Mouse (Mus musculus): Measurements from ENCODE around the gene Ccnh. TPM values are rescaled to one million over a fixed set of nuclear protein-coding genes. Genes with fewer than 3 reads are reported as not detected.

Gene Ccnh
- polyA plus RNA-seq, 1 experiment from 2014 or later = 98.0 TPM

- WGBS = 97% methylated on average over 6 of the region's 6 CpGs
- ATAC-seq = no peak
- Histone ChIP-seq H3K36me3 (ENCODE audit: control insufficient read depth, insufficient read depth, low read length) (peaks cover 10% of the 10 kb centered on the region), H3K9me3 (ENCODE audit: control insufficient read depth, low read length) (no peaks in the 10 kb centered on the region), H3K4me2 (ENCODE audit: low read length) (no peak overlapping the region), H3K27me3 (replicated peaks; ENCODE audit: control insufficient read depth, insufficient read depth, low read length) (no peaks in the 10 kb centered on the region), H3K9ac (ENCODE audit: low read depth, low read length) (no peak overlapping the region), H3K27ac (ENCODE audit: low read depth, low read length) (no peak overlapping the region), H3K4me3 (ENCODE audit: low read length) (no peak overlapping the region), H3K4me1 (ENCODE audit: control insufficient read depth, insufficient read depth, low read depth, low read length) (no peaks in the 10 kb centered on the region)
These were observed 19.4 kb downstream of the Ccnh start for GRCm38 (mm10) chr13:85208656-85209055.

- H3K27ac ChIP-seq (ENCODE audit: low read depth, low read length) = no peak overlapping the region
- no peaks in the 10 kb centered on the region for H3K9me3 ChIP-seq (ENCODE audit: control insufficient read depth, low read length)
- peaks cover 15% of the 10 kb centered on the region for H3K36me3 ChIP-seq (ENCODE audit: control insufficient read depth, insufficient read depth, low read length)
- no peak overlapping the region for H3K4me2 ChIP-seq (ENCODE audit: low read length)
- no peak overlapping the region for H3K4me3 ChIP-seq (ENCODE audit: low read length)
- no peaks in the 10 kb centered on the region for H3K27me3 ChIP-seq (replicated peaks; ENCODE audit: control insufficient read depth, insufficient read depth, low read length)
- no peak overlapping the region for H3K9ac ChIP-seq (ENCODE audit: low read depth, low read length)
- no peak for ATAC-seq
- no peaks in the 10 kb centered on the region for H3K4me1 ChIP-seq (ENCODE audit: control insufficient read depth, insufficient read depth, low read depth, low read length)
- WGBS = 83% methylated on average over 1 of the region's 1 CpGs
These were observed 21.1 kb downstream of the Ccnh start for GRCm38 (mm10) chr13:85210353-85210752.

GRCm38 (mm10) chr13:85218656-85219055 lies 29.4 kb downstream of the Ccnh start:
- WGBS = 90% methylated on average over 4 of the region's 4 CpGs

GRCm38 (mm10) chr13:85238760-85239159 lies 49.6 kb downstream of the Ccnh start:
- Histone ChIP-seq H3K4me3 (ENCODE audit: low read length) (no peak overlapping the region), H3K9ac (ENCODE audit: low read depth, low read length) (no peak overlapping the region), H3K27ac (ENCODE audit: low read depth, low read length) (no peak overlapping the region), H3K4me1 (ENCODE audit: control insufficient read depth, insufficient read depth, low read depth, low read length) (no peaks in the 10 kb centered on the region), H3K27me3 (replicated peaks; ENCODE audit: control insufficient read depth, insufficient read depth, low read length) (no peaks in the 10 kb centered on the region), H3K36me3 (ENCODE audit: control insufficient read depth, insufficient read depth, low read length) (0 out of 2 replicates have a peak, but pooled peaks cover 4% of the 10 kb centered on the region), H3K4me2 (ENCODE audit: low read length) (no peak overlapping the region), H3K9me3 (ENCODE audit: control insufficient read depth, low read length) (no peaks in the 10 kb centered on the region)
- ATAC-seq = 0 out of 2 replicates have a peak, but pooled peaks have one; percentile 34
- 89% methylated on average over 7 of the region's 7 CpGs for WGBS

More at GRCm38 (mm10) chr13:85218656-85219055, 29.4 kb downstream of the Ccnh start:
- H3K4me1 ChIP-seq (ENCODE audit: control insufficient read depth, insufficient read depth, low read depth, low read length) = no peaks in the 10 kb centered on the region
- peaks cover 22% of the 10 kb centered on the region for H3K36me3 ChIP-seq (ENCODE audit: control insufficient read depth, insufficient read depth, low read length)
- no peaks in the 10 kb centered on the region for H3K9me3 ChIP-seq (ENCODE audit: control insufficient read depth, low read length)
- H3K4me3 ChIP-seq (ENCODE audit: low read length) = no peak overlapping the region
- no peak for ATAC-seq
- H3K27me3 ChIP-seq (replicated peaks; ENCODE audit: control insufficient read depth, insufficient read depth, low read length) = no peaks in the 10 kb centered on the region
- H3K27ac ChIP-seq (ENCODE audit: low read depth, low read length) = no peak overlapping the region
- H3K4me2 ChIP-seq (ENCODE audit: low read length) = no peak overlapping the region
- H3K9ac ChIP-seq (ENCODE audit: low read depth, low read length) = no peak overlapping the region

Other genes with a start within 250 kb of the Ccnh start
- 42.4 and 52.4 TPM in 2 replicates for gene Rasa1, start 99.7 kb downstream of the Ccnh start, polyA plus RNA-seq (2015; fragmentation: Nextera tagmentation; extraction: Ambion mirVana)

Data from hindbrain, embryonic 16.5 days (tissue).